Mouse (Mus musculus) neural tube, embryonic 13.5 days (tissue): Measurements from ENCODE around the gene Ooep. TPM values are rescaled to one million over a fixed set of nuclear protein-coding genes. Genes with fewer than 3 reads are reported as not detected.
A peak's percentile ranks its signal among the peaks of the same experiment; 100 is the strongest.

Experiments
- ATAC-seq: fragments of 200-750 bp; cut with Nextera tagmentation; 2 replicates; pipeline ENCODE4 v1.8.0; 2017; ENCODE audit warnings: low read depth, mild to moderate bottlenecking, moderate TSS enrichment, moderate library complexity
- H3K27ac ChIP-seq: fragments of 300-500 bp; sonication (generic); replicated peaks from 2 replicates; pipeline ENCODE4 v1.5.1; 2015; ENCODE audit warnings: moderate library complexity, mild to moderate bottlenecking, inconsistent platforms
- H3K27me3 ChIP-seq: fragments of 300-500 bp; sonication (generic); 2 replicates; pipeline ENCODE4 v1.6.1; 2015; ENCODE audit warnings: mild to moderate bottlenecking, inconsistent platforms
- H3K36me3 ChIP-seq: fragments of 300-500 bp; sonication (generic); 2 replicates; pipeline ENCODE4 v1.6.1; 2015; ENCODE audit warnings: mild to moderate bottlenecking, inconsistent platforms
- H3K4me1 ChIP-seq: fragments of 300-500 bp; sonication (generic); replicated peaks from 2 replicates; pipeline ENCODE4 v1.6.1; 2015; ENCODE audit warnings: inconsistent platforms
- H3K4me2 ChIP-seq: fragments of 300-500 bp; sonication (generic); 2 replicates; pipeline ENCODE4 v1.6.1; 2015; ENCODE audit warnings: inconsistent platforms, mild to moderate bottlenecking, moderate library complexity
- H3K4me3 ChIP-seq: fragments of 300-500 bp; sonication (generic); 2 replicates; pipeline ENCODE4 v1.5.1; 2015; ENCODE audit warnings: mild to moderate bottlenecking, inconsistent platforms
- H3K9ac ChIP-seq: fragments of 300-500 bp; sonication (generic); 2 replicates; pipeline ENCODE4 v1.6.1; 2015; ENCODE audit warnings: moderate library complexity, mild to moderate bottlenecking, inconsistent platforms
- H3K9me3 ChIP-seq: fragments of 300-500 bp; sonication (generic); 2 replicates; pipeline ENCODE4 v1.6.1; 2016; ENCODE audit warnings: inconsistent platforms
- WGBS: fragments of 180-500 bp; shearing (Covaris S2); methylation state at CpG from one replicate; pipeline ENCODE4 v1.1.7; 2015; 5-methylcytosine and 5-hydroxymethylcytosine counted together
- polyA plus RNA-seq: library from polyadenylated mRNA; unstranded; fragments of >200 nt; fragmentation: Nextera tagmentation; extraction: Ambion mirVana; gene quantifications from 2 replicates; pipeline ENCODE4 v1.2.1, GENCODE M21; 2015

Gene Ooep
- polyA plus RNA-seq = 2.6 and 4.6 TPM in 2 replicates

DNA sequence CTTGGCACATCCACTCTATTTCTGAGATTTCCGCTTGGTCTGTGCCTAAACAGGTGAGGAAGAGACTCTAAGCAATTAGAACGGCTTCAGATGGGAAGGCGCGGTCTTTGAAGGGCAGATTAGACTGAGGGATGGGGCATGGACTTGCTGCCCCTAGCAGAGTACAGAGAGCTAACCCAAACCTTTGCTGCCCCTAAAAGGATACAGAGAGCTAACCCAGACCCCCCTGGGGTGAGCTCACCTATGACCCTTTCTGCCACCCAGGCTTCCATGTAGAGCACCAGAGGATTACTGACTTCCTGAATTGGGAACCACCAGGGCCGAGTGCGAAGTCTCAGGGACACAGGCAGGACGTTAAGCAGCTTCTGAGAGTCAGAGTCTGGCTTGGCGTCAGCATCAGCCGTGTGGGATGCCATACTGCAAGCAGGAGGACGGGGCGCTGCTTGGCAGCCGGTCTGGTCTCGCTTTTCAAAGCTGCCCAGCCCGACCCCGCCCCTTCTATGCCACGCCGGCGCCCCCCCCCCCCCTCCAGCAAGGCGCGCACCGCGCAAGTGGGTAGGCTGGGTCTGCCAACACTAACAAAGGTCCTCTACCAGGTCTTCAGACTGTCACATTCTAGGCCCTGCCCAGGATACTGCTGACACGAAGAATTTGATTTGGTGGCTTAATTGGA lies at the start of gene Ooep:
TSS of gene Ooep (minus strand) at position 613 of the 673 bp plus-strand sequence.
- peak within 1 kb of the TSS; percentile 65 for H3K9ac ChIP-seq
- WGBS = 6% methylated on average over 19 of the region's 23 CpGs
- no peaks in the 10 kb centered on the region for H3K9me3 ChIP-seq
- peak within 1 kb of the TSS; percentile 64 for H3K4me2 ChIP-seq
- no peak within 1 kb of the TSS for H3K27ac ChIP-seq
- H3K36me3 ChIP-seq = no peaks in the 10 kb centered on the region
- H3K27me3 ChIP-seq = 0 out of 2 replicates have a peak, but pooled peaks cover 10% of the 10 kb centered on the region
- H3K4me3 ChIP-seq = peak within 1 kb of the TSS; percentile 37
- peak; percentile 95 for ATAC-seq
- H3K4me1 ChIP-seq = peaks cover 13% of the 10 kb centered on the region

GRCm38 (mm10) chr9:78428185-78428584 lies 49.7 kb upstream of the Ooep start:
- Histone ChIP-seq H3K27ac (no peak overlapping the region), H3K9me3 (no peaks in the 10 kb centered on the region), H3K9ac (no peak overlapping the region), H3K4me1 (0 out of 2 replicates have a peak, but pooled peaks cover 5% of the 10 kb centered on the region), H3K36me3 (no peaks in the 10 kb centered on the region), H3K4me3 (no peak overlapping the region), H3K4me2 (no peak overlapping the region), H3K27me3 (no peaks in the 10 kb centered on the region)
- 89% methylated on average over 6 of the region's 6 CpGs for WGBS
- ATAC-seq = no peak

- Histone ChIP-seq H3K9ac (peak overlapping the region; percentile 49; the same call in 1 of the 2 replicates), H3K9me3 (no peaks in the 10 kb centered on the region), H3K36me3 (no peaks in the 10 kb centered on the region), H3K27me3 (no peaks in the 10 kb centered on the region), H3K4me2 (peak overlapping the region; percentile 58), H3K4me1 (0 out of 2 replicates have a peak, but pooled peaks cover 5% of the 10 kb centered on the region), H3K4me3 (peak overlapping the region; percentile 32), H3K27ac (no peak overlapping the region)
- ATAC-seq = no peak
- WGBS = 32% methylated on average over 26 of the region's 27 CpGs
These were observed 48.8 kb upstream of the Ooep start for GRCm38 (mm10) chr9:78427362-78427781.

- Histone ChIP-seq H3K9ac (no peak overlapping the region), H3K27ac (no peak overlapping the region), H3K9me3 (no peaks in the 10 kb centered on the region), H3K4me2 (no peak overlapping the region), H3K4me1 (no peaks in the 10 kb centered on the region), H3K4me3 (no peak overlapping the region), H3K27me3 (peaks cover 20% of the 10 kb centered on the region), H3K36me3 (no peaks in the 10 kb centered on the region)
- ATAC-seq = no peak
- WGBS = 86% methylated on average over 7 of the region's 7 CpGs
These were observed 23.1 kb upstream of the Ooep start for GRCm38 (mm10) chr9:78401596-78401995.

DNA sequence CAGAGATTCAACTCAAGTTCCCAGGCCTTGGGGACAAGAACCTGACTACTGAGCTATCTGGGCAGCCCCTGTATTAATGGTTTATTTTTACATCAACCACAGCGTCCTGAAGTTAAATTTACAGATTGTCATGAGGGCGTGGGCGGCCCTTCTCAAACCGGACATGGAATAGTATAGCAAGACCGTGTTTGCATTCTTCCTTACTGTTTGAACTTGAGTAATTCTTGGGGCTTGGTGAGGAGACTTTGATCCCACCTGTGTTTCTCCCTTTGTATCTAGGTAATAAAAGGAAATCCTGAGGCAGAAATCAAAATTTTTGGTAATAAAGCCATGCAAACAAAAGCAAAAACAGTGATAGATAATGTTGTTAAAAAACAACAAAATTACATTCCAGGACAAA lies 22.0 kb upstream of the Ooep start:
- no peak for ATAC-seq
- 89% methylated on average over 5 of the region's 5 CpGs for WGBS

GRCm38 (mm10) chr9:78396517-78396916 lies 18.0 kb upstream of the Ooep start:
- no peak for ATAC-seq
- peaks cover 69% of the 10 kb centered on the region for H3K27me3 ChIP-seq
- 68% methylated on average over 9 of the region's 9 CpGs for WGBS

More for the DNA sequence above, 22.0 kb upstream of the Ooep start:
- Histone ChIP-seq H3K36me3 (no peaks in the 10 kb centered on the region), H3K4me2 (no peak overlapping the region), H3K9ac (no peak overlapping the region), H3K27ac (no peak overlapping the region), H3K27me3 (peaks cover 30% of the 10 kb centered on the region), H3K4me1 (peaks cover 6% of the 10 kb centered on the region), H3K9me3 (no peaks in the 10 kb centered on the region), H3K4me3 (no peak overlapping the region)

GRCm38 (mm10) chr9:78395630-78396351 lies 17.3 kb upstream of the Ooep start, which contains the start of gene Ddx43:
TSS of gene Ddx43 (plus strand) at chr9:78395777.
- H3K4me2 ChIP-seq = peak within 1 kb of the TSS; percentile 60
- no peaks in the 10 kb centered on the region for H3K9me3 ChIP-seq
- H3K9ac ChIP-seq = peak within 1 kb of the TSS; percentile 58
- peaks cover 8% of the 10 kb centered on the region for H3K4me1 ChIP-seq
- H3K36me3 ChIP-seq = no peaks in the 10 kb centered on the region
- H3K27me3 ChIP-seq = peaks cover 72% of the 10 kb centered on the region
- peak; percentile 97 for ATAC-seq
- H3K4me3 ChIP-seq = peak within 1 kb of the TSS; percentile 49
- WGBS = 4% methylated on average over 82 of the region's 93 CpGs
- H3K27ac ChIP-seq = no peak within 1 kb of the TSS

More at GRCm38 (mm10) chr9:78396517-78396916, 18.0 kb upstream of the Ooep start:
- no peaks in the 10 kb centered on the region for H3K9me3 ChIP-seq
- no peak overlapping the region for H3K27ac ChIP-seq
- H3K9ac ChIP-seq = no peak overlapping the region
- peak overlapping the region; percentile 49; the same call in 1 of the 2 replicates for H3K4me3 ChIP-seq
- H3K36me3 ChIP-seq = no peaks in the 10 kb centered on the region
- H3K4me1 ChIP-seq = peaks cover 8% of the 10 kb centered on the region
- H3K4me2 ChIP-seq = peak overlapping the region; percentile 60

GRCm38 (mm10) chr9:78395244-78395629 lies 16.7 kb upstream of the Ooep start:
- Histone ChIP-seq H3K4me3 (peak overlapping the region; percentile 49), H3K9me3 (no peaks in the 10 kb centered on the region), H3K36me3 (no peaks in the 10 kb centered on the region), H3K27ac (no peak overlapping the region), H3K27me3 (peaks cover 72% of the 10 kb centered on the region), H3K9ac (no peak overlapping the region), H3K4me1 (peaks cover 8% of the 10 kb centered on the region), H3K4me2 (peak overlapping the region; percentile 60)
- 34% methylated on average over 11 of the region's 11 CpGs for WGBS
- no peak; the same call in 1 of the 2 replicates for ATAC-seq

- 71% methylated on average over 7 of the region's 7 CpGs for WGBS
- ATAC-seq = no peak
- Histone ChIP-seq H3K27me3 (peaks cover 72% of the 10 kb centered on the region), H3K4me1 (peaks cover 8% of the 10 kb centered on the region), H3K9ac (no peak overlapping the region), H3K36me3 (no peaks in the 10 kb centered on the region), H3K4me2 (no peak overlapping the region), H3K27ac (no peak overlapping the region), H3K4me3 (no peak overlapping the region), H3K9me3 (no peaks in the 10 kb centered on the region)
These were observed 16.1 kb upstream of the Ooep start for GRCm38 (mm10) chr9:78394602-78395001.

GRCm38 (mm10) chr9:78393741-78394140 lies 15.2 kb upstream of the Ooep start:
- no peaks in the 10 kb centered on the region for H3K9me3 ChIP-seq

DNA sequence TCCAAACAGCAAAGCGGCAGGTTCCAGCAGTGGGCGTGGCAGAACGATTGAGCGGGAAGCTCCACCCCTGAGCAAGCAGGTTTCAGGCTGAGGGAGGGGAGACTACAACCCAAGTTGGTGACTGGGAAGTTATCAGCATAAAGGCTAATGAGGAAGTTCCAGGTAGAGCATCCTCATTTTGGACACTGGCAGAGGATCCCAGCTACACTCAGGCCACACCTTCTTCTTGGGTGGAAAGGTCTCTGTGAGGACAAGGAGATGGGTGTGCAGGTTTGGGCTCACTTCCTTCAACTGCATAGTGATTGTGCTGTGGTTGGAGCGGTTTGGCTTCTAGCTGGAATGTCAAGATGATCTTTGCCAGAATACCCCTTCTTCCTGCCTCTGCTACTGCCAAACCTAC lies 11.5 kb upstream of the Ooep start:
- WGBS = 64% methylated on average over 5 of the region's 5 CpGs
- H3K4me2 ChIP-seq = no peak overlapping the region
- H3K27ac ChIP-seq = no peak overlapping the region

More at GRCm38 (mm10) chr9:78393741-78394140, 15.2 kb upstream of the Ooep start:
- WGBS = 89% methylated on average over 10 of the region's 10 CpGs
- Histone ChIP-seq H3K27ac (no peak overlapping the region), H3K4me1 (peaks cover 8% of the 10 kb centered on the region), H3K4me3 (no peak overlapping the region), H3K27me3 (peaks cover 72% of the 10 kb centered on the region), H3K9ac (no peak overlapping the region), H3K4me2 (no peak overlapping the region), H3K36me3 (no peaks in the 10 kb centered on the region)
- ATAC-seq = no peak

DNA sequence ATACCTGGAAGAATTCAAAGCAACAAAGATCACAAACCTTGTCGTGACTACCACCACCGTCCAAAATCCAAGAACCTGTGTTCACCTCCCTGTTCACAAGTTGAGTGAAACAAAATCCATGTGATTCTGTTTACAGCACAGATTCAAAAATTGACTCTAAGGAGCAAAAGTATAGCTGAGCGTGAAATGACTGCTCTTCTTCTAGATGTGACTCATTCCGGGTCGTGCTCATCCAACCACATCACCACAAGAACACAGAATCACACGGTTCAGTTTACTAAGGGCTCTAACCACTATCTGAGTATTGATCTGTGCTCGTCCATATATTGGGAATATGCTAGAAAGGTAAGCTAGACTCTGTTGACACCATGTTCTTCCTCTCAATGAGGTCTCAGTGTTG lies 8.4 kb upstream of the Ooep start:
- H3K36me3 ChIP-seq = no peaks in the 10 kb centered on the region
- no peak overlapping the region for H3K4me2 ChIP-seq
- no peak overlapping the region for H3K4me3 ChIP-seq
- H3K4me1 ChIP-seq = no peaks in the 10 kb centered on the region
- H3K9me3 ChIP-seq = no peaks in the 10 kb centered on the region
- H3K27me3 ChIP-seq = 0 out of 2 replicates have a peak, but pooled peaks cover 7% of the 10 kb centered on the region
- no peak overlapping the region for H3K9ac ChIP-seq
- WGBS = 88% methylated on average over 7 of the region's 7 CpGs
- ATAC-seq = no peak
- H3K27ac ChIP-seq = no peak overlapping the region

More for the DNA sequence above, 11.5 kb upstream of the Ooep start:
- H3K27me3 ChIP-seq = peaks cover 36% of the 10 kb centered on the region
- H3K9ac ChIP-seq = no peak overlapping the region
- no peak overlapping the region for H3K4me3 ChIP-seq
- no peaks in the 10 kb centered on the region for H3K4me1 ChIP-seq
- H3K36me3 ChIP-seq = no peaks in the 10 kb centered on the region
- H3K9me3 ChIP-seq = no peaks in the 10 kb centered on the region
- ATAC-seq = no peak
